Mouse (Mus musculus): ENCODE results near the gene Tbc1d8. TPM values are rescaled to one million over a fixed set of nuclear protein-coding genes. Genes with fewer than 3 reads are reported as not detected.

The Tbc1d8 gene
- total RNA-seq, 2 experiments from 2014 or later = 10.1 to 10.8 TPM

DNA sequence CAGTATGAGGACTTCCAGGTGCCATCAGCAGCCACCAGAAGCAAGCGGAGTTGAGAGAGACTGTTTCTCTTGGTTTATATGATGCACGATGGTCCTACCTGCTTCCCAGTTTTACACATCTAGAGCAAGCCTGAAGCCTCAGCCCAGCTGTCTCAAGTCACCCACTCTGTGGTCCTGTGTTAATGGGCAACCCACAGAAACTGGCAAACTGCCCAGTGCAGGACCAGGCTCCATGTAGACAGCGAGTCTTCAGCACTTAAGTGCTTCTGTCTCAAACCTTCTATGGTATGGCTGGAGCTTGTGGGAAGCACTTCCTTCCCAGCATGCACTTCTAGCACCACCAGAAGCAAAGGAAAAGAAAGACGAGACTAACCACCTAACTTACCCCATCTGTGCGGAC, 30.3 kb downstream of the Tbc1d8 start:
- no peak for DNase-seq (ENCODE audit: low spot score in 2 of 2)

DNA sequence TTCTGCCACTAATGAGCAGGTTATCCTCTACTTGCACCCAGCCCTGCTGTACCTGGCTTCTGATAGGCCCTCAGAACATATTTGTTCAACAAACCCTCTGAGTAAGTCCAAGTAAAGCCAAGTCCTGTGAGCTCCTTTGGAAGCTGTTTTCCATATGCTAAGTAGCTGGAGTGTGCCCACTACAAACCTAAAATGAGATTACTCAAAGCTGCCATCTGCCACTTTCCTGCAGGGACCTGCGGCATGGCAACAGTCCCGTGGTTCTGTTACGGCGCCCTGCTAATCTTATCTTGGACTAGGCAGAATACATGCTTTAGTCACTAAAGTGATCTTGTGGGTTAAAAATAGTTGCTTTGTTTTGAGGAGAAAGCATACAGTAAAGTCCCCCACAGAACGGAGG, 32.4 kb downstream of the Tbc1d8 start:
- no peak for DNase-seq (ENCODE audit: low spot score in 2 of 2)

DNA sequence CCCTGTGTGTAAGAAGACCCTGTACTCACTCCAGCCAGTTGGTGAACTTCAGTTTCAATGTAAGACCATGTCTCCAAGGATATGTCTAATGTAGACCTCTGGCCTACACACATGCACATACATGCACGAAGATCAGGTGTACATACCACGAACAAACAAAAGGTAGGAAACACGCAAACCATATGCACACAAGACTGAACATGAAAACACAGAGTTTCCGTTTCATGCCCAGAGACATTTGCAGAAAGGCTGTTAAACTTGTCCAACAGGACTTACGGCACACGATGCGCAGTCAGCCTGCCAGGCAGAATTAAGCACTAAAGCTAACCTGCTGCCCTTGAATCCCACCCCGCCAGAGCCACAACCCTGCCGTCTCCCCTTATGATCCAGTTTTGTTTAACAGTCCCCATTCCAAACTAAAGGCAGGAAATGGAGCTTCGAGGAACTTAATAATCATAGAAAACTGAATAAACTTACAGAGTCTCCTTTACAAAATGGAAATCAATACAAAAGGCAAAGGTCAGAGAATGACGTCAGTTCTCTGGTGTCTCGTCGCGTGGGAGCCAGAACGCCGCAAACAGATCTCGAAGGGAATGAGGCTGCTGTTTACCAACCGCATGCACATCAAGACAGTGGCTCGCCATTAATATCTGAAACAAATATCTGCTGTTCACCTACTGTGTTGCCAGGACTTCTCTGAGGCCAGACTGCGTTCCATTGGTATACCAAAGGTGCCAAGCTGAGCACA, 33.1 kb downstream of the Tbc1d8 start:
- DNase-seq (ENCODE audit: low spot score in 2 of 2) = no peak

DNA sequence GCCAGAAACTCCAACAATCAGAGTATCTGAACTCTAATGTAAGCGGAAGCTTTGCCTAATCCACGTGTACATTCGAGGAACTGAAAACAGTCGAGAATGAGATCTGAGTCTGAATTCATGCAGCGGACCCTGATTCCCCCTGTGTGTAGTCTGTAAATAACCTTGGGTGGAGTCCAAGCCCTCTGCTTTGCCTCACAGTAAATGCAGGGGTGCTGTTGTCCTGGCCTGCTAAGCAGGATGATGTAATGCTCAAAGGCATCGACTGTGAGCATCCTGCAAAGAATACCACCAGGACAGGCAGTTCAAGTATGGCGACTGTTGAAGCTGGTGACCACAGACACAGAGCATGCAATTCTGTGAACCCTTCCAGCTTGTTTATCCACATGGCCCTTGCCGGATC, 34.8 kb downstream of the Tbc1d8 start:
- no peak for DNase-seq (ENCODE audit: low spot score in 2 of 2)

DNA sequence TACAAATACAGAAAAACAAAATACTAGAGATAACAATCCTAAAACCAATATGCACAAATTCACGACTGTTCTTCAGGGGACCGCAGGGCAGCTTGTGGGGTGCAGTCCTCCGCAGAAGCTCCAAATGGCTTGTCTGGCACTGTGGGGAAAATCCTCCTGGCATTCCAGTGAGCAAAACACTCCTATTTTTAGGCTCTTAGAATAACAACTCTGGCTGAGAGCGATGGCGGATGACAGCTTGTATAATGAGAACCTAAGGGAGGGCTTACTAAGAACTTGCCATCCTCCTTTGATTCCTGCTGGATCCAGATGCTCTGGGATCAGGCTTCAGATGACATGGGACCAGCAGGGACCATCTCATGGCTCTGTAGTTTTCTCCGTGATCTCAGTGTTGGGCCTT, 36.9 kb downstream of the Tbc1d8 start:
- no peak for DNase-seq (ENCODE audit: low spot score in 2 of 2)

DNA sequence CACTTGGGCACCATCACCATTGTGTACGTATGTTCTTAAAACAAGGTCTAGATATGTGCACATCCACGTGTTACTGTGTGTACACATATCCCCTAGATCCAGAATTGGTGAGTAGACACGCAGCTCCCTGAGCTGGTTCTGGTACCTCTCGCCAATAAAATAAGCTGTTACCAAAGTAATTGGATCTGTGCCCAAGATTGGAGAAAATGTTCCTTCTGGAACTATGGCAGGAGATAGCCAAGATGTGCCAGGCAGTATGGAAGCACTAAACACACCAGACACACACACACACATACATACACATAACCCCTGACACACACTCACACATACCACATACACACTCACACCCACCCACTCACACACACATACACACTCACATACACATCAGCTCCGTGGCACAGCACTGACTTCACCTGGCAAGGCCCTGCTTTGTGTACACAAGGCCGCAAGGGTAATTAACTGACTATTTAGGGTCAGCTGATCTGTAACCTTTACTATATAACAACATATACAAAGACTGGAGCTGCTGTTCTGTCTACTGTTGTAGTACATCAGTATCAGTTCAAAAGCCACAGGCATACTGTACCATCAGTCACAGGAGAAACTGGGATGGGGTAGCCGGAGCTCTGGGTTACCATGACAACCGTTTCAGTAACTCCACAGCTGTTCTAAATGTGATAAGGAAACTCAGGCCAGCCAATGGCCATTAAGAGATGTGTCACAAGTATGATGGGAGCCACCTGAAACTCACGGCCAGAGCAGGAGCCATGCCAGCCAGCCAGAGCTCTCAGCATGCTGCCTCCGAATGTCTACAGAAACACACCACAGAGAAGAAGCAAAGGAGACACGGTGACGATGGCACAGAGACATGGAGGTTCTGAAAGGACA, 38.6 kb downstream of the Tbc1d8 start:
- DNase-seq (ENCODE audit: low spot score in 2 of 2) = no peak

DNA sequence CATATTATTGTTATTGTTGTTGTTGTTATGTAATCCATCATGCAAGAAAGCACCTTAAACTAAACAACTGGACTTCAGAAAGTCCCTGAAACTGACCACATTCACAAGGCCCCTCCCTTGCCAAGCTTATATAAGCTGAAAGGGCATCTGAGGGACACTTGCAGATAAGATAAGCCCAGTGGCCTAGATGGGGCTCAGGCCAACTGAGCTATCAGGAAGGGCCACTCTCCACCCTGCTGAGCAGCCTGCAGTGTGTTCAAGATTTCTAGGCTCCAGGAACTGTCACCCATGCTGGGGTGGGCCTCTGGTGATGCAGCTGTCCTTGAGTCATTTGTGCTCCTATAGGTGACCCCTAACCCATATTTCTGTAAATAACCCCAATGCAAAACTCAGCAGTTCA, 39.9 kb downstream of the Tbc1d8 start:
- DNase-seq (ENCODE audit: low spot score in 2 of 2) = no peak

DNA sequence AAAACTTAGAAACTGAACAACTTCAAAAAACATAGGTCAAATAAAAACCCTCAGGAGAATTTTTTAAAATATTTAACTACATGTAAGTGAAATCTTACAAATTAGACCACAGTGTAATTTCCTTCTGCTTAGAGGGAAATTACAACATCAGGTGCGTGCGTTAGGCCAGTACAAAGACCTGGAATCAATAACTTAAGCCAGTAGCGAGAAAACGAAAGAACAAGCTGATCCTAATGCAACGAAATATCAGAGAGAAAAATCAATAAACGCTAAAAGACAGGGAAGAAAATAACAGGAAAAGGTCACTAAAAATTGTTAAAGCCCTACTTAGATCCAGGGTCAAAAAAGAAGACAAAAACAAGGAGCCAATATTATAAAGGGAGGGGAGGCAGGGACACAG, 44.3 kb downstream of the Tbc1d8 start:
- DNase-seq (ENCODE audit: low spot score in 2 of 2) = no peak

DNA sequence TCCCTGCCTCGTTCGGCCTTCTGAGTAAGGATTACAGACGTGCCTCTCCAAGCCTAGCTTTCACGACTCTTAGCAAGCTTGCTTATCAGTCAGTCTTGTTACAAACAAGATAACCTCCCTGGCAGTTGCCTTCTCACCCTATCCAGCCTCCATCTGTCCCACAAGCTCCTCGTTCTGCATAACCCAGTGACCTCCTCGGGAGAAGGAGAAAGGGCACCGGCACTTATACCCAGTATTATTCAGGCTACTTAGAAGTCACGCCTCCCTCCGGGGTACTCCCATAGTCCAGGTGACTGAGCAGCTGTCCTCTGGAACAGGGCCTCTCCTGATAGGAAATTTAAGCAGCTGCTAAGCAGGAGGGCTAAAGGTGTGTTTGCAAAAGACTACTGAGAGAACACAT, 48.5 kb downstream of the Tbc1d8 start:
- DNase-seq (ENCODE audit: low spot score in 2 of 2) = no peak

DNA sequence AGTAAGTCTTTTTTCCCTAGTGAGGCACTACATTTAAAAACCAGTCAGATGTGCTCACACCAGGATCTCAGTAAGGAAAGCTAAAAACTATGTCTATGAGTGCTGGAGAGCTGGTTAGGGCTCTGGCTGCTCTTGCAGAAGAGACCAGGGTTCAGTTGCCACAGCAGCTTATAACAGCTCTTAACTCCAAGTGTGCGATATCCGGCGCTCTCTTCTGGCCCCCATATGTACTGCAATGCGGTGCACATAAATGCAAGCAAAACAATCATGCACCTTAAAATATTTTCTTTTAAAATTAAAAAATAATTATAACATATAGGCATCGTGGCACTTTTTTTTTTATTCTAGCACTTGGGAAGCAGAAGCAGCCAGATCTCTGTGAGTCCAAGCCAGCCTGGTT, 49.5 kb downstream of the Tbc1d8 start:
- no peak for DNase-seq (ENCODE audit: low spot score in 2 of 2)

DNA sequence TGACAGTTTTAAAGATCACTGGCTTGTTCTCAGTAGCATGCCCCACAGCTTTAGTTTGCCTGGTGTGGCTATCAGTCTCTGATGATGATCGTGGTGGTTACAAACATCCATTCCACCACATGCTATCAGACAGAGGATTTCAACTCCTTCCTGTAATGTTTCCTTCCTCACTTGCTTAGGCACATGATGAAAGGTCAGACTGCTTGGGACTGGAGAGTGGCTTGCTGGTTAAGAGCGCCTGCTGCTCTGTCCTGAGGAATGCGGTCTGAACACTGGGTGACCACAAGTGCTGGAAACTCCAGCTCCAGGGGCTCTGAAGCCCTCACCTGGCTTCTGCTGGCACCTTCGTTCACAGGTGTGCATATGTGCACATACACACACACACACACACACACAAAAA, 50.3 kb downstream of the Tbc1d8 start:
- DNase-seq (ENCODE audit: low spot score in 2 of 2) = no peak

DNA sequence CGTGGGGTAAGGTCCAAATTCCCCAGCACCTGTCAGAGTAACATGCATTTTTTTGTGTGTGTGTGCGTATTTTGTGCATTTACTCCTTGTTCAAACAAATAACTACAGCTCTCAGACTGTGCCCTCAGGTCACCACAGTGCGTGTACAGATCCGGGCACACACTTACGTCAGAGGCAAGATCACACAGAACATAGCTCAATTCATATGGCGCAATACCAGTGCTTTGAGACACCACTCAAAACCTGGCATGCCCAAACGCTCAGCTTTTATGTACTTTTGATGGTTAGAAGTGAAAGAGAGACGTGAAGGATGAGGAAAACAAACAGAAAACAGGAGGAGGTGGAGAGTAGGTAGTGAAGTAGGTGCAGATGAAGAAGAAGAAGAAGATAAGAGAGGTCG, 53.1 kb downstream of the Tbc1d8 start:
- no peak for DNase-seq (ENCODE audit: low spot score in 2 of 2)

DNA sequence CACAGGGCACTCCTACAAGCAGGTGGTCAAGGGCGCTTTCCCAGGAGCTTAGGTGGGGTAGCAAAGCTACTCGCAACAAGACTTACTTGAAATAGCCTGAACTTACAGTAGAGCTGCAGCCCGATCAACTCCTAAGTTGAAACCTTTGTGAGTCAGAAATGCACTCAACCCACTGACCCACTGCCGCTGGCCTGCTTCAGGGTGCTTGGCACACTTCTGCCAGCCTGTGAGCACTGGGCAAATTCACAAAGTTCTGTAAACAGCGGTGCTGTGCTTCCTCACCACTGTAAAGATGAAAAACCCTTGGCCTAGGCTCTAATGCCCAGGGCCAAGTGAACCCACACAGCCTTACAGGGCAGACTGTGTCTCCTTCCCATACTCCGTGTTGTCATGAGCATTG, 57.6 kb downstream of the Tbc1d8 start:
- DNase-seq (ENCODE audit: low spot score in 2 of 2) = no peak

DNA sequence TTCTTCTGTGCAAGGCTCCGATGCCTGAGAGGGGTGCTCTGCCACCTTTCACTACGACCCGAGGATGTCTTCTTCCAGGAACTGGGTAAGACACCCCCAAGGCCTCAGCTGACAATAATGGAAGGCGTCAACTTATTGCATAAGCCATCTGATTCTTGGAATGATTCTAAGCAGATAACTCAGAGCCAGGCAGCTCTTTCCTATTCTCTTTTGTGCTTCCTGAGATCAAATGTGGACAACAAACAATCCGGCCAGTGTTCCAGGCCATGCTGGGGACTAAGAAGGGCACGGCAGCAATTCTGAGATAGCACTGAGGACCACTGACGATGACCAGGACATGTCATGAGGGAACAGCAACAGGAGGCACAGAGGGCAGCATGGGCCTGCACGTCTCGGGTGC, 59.7 kb downstream of the Tbc1d8 start:
- DNase-seq (ENCODE audit: low spot score in 2 of 2) = no peak

DNA sequence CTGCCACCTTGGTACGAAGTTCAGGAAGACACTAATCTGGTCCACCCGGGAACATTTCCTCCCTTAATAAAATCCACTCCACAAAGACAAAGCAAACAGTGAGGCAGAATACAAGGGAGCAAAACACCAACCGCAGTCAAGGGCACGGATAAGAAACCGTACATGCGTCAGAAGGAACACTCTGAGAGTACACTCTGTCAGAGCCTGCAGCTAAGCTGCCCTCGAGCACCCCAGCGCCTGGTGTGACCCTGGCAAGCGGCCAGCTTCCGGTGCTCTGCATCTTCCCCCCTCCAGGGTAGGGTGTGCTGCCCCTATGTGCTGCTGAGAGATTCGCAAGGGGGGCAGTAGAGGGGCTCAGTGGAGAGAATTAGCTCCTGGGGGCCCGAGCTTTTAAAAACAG, 60.7 kb downstream of the Tbc1d8 start:
- DNase-seq (ENCODE audit: low spot score in 2 of 2) = peak; percentile 18 to 53

DNA sequence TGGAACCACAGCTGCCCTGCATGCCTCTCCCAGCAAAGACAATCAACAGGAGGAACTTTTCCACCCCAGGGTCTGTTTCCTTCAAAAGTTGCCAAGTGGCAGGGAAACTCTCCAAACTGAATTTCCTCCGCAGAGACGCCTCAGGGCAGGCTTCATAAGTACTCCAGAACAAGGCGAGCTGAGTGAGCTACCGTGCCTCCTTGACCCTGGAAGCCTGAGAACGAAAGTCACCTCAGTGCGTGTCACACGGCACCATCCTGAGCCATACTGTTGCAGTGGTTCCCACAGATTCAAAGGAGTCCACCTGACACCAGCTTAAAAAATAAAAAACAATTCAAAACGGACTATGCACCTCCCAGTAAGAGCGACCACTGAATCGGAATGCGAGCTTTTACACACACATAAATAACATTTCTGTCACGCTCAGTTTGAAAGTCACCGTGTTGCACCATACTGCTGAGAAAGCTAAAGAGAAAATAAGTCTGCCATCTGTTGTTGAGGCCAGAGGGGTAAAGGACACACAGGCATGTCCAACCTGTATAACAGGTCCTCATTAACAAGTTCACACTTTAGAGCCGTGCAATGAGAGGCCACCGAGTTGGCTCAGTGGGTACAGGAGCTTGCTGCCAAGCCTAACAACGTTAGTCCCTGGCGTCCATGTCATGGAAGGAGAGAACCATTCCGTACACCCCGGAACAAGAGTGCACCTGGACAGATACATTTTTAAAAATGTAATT, 68.3 kb downstream of the Tbc1d8 start:
- no peak for DNase-seq (ENCODE audit: low spot score in 2 of 2)

DNA sequence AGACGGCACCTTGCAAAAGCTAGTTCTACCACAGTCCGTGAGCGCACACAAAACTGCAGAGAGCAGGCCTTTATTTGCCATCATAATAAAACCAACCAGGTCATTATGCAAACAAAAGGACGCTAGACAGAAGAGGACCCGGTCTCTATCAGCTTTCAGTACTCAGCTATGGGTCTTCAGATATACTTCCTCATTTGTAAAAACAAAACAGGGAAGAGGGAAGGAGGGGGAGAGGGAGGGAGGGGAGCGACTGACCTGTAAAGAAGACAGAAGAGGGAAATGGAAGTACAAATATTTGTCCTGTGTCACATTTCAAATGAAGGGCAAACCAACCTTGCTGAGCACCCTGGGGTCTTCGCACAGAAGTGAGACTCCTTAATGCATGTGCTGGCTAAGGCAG, 69.9 kb downstream of the Tbc1d8 start:
- DNase-seq (ENCODE audit: low spot score in 2 of 2) = no peak

DNA sequence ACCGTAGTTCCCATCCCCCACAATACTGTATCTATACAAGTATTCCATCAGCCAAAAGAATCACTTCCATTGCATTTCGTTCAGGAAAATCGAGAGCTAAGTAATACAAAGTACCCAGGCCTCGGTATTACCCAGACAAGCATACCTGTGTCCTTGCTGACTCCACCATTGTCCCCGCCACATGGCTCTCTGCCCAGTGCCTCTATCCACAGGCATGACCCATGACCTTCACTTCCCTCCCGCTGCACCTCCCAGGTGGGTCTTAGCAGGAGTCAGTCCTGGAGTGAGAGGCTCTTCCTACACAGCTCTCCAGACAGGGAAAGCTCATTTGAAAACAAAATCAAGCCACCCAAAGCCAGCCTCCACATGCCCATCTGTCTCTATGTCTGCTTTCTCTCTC, 70.4 kb downstream of the Tbc1d8 start:
- DNase-seq (ENCODE audit: low spot score in 2 of 2) = no peak

DNA sequence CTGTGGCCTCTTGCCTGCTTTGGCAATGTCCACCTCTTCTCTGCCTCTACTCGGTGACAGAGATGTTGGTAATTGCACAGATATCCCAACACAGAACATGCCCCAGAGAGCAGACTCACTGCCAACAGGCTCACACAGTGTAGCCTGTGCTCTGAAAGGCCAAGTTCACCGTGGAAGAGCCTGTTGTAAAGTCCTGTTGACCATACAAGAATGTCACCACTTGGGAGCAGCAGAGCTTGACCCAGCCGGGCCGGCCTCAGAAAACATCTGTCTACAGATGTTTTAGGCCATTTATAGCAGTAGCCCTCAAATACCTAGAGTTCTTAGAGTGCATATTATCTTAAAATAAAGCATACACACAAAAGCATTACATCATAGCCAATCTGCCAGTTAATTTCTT, 71.4 kb downstream of the Tbc1d8 start:
- DNase-seq (ENCODE audit: low spot score in 2 of 2) = no peak

DNA sequence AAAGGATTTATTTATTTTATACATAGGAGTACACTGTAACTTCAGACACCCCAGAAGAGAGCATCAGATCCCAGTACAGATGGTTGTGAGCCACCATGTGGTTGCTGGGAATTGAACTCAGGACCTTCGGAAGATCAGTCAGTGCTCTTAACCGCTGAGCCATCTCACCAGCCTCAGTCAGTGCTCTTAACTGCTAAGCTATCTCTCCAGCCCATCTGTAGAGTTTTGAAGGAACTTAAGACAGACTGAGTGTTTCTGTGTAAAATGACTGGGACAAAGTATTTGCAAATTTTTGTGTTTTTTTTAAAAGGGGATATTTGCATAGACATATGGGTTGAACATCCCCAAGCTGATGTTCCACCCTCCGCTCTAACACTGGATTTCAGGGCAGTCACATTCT, 78.4 kb downstream of the Tbc1d8 start:
- DNase-seq (ENCODE audit: low spot score in 2 of 2) = no peak

DNA sequence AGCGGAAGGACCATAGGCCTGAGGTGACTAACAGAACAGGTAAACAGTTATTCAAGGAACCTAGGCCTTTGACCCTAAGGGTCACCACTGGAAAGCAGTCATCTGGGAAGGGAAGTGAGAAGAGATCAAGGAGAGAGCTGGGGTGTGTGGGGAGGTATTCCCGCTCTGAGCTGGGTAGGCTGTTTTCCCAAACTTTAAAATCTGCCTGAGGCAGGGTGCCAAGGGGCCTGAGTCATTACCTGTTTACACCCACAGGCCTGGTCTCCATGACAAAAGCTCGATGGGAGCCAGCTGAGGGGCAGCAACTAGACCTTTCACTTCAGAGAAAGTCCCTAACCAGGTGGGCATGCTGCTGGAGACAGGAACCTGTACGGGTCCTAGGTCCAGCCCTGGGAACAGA, 79.3 kb downstream of the Tbc1d8 start:
- no peak for DNase-seq (ENCODE audit: low spot score in 2 of 2)

DNA sequence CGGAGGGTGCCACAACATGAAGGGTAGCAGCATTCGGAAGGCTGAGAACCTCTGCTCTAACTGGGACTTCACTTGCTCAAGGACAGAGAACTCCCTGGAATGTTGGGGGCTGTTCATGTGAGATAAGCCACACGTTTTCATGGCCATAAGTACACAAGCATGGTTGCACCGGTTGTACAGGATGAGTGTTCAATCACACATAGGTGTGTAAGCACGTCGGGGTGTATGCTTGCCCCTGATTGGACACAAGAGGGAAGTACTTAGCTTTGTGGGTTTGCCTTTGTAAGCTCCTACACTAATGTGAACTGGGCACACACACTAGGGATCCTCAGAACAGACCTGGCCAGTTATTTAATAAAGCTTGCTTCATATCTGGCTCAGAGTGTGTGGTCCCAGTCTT, 80.3 kb downstream of the Tbc1d8 start:
- no peak for DNase-seq (ENCODE audit: low spot score in 2 of 2)
